Mouse (Mus musculus) liver, adult 2 months (tissue): ENCODE results near the gene Nat8f6. TPM values are rescaled to one million over a fixed set of nuclear protein-coding genes. Genes with fewer than 3 reads are reported as not detected.

Experiments
- DNase-seq: peaks from one replicate; pipeline ENCODE4 v3.0.0-alpha.2; 2011; ENCODE audit warnings: low read depth, low spot score; ENCODE audit errors: extremely low read depth
- H3K27ac ChIP-seq: fragments of 200-500 bp; replicated peaks from 2 replicates; pipeline ENCODE4 v1.5.1; 2012; ENCODE audit warnings: low read depth, mild to moderate bottlenecking, control low read depth, inconsistent platforms, low read length; ENCODE audit not compliant: insufficient read depth
- H3K27me3 ChIP-seq: fragments of 200-500 bp; 2 replicates; pipeline ENCODE4 v1.6.1; 2012; ENCODE audit warnings: mild to moderate bottlenecking, moderate library complexity, low read length, inconsistent platforms; ENCODE audit not compliant: control insufficient read depth, insufficient read depth
- H3K36me3 ChIP-seq: fragments of 200-500 bp; 2 replicates; pipeline ENCODE4 v1.6.1; 2012; ENCODE audit warnings: low read length, inconsistent platforms; ENCODE audit not compliant: control insufficient read depth, insufficient read depth
- H3K4me1 ChIP-seq: fragments of 200-500 bp; 2 replicates; pipeline ENCODE4 v1.6.1; 2011; ENCODE audit warnings: low read length; ENCODE audit not compliant: control insufficient read depth, insufficient read depth
- H3K4me3 ChIP-seq: fragments of 200-500 bp; 2 replicates; pipeline ENCODE4 v1.5.1; 2011; ENCODE audit warnings: low read depth, mild to moderate bottlenecking, control low read depth, low read length, moderate library complexity; ENCODE audit not compliant: insufficient read depth
- H3K79me2 ChIP-seq: fragments of 200-500 bp; 2 replicates; pipeline ENCODE4 v1.6.1; 2012; ENCODE audit warnings: inconsistent platforms, mild to moderate bottlenecking, low read length, moderate library complexity; ENCODE audit not compliant: control insufficient read depth, insufficient read depth
- H3K9ac ChIP-seq: fragments of 200-500 bp; 2 replicates; pipeline ENCODE4 v1.6.1; 2012; ENCODE audit warnings: low read depth, mild to moderate bottlenecking, control low read depth, inconsistent platforms, low read length
- CTCF ChIP-seq: fragments of 200-500 bp; IDR thresholded peaks from 2 replicates; pipeline ENCODE4 v1.5.1; 2011; ENCODE audit warnings: low read depth, low read length, control low read depth
- POLR2A ChIP-seq: fragments of 200-500 bp; IDR thresholded peaks from 2 replicates; pipeline ENCODE4 v1.6.1; 2011; ENCODE audit warnings: low read length, control low read depth; ENCODE audit not compliant: insufficient read depth; ENCODE audit errors: extremely low read depth
- WGBS: fragments of 180-500 bp; shearing (Covaris S2); methylation state at CpG from one replicate; pipeline ENCODE4 v1.1.7; 2018; 5-methylcytosine and 5-hydroxymethylcytosine counted together
- polyA plus RNA-seq: library from polyadenylated mRNA; depleted of rRNA; stranded (reverse); fragments of >200 nt; gene quantifications from 2 replicates; pipeline ENCODE4 v1.2.3, GENCODE M21; 2012
- total RNA-seq: library from RNA; depleted of rRNA; stranded (reverse); fragments of >200 nt; gene quantifications from 2 replicates; pipeline ENCODE4 v1.2.3, GENCODE M21; 2014

Gene Nat8f6
- total and polyA plus RNA-seq, 2 experiments, result 0.28 TPM; not detected in 1

- TF ChIP-seq POLR2A (no peak), CTCF (no peak)
- H3K27ac ChIP-seq, result 0 out of 2 replicates have a peak within 1 kb of the TSS, but pooled peaks have one; percentile 22
- no peak within 1 kb of the TSS; the same call in 1 of the 2 replicates for H3K9ac ChIP-seq
- no peaks in the 10 kb centered on the region for H3K36me3 ChIP-seq
- H3K27me3 ChIP-seq, result no peaks in the 10 kb centered on the region
- DNase-seq, result peak; percentile 84
- WGBS, result 56% methylated on average over 7 of the region's 7 CpGs
- H3K4me3 ChIP-seq, result no peak within 1 kb of the TSS; the same call in 1 of the 2 replicates
- H3K4me1 ChIP-seq, result peaks cover 4% of the 10 kb centered on the region
- H3K79me2 ChIP-seq, result no peaks in the 10 kb centered on the region
Measured at GRCm38 (mm10) chr6:85831796-85832321, 11.1 kb upstream of the Nat8f6 start, which contains the start of gene Nat8. Gene Nat8 (minus strand): TSS chr6:85832082.

GRCm38 (mm10) chr6:85829462-85829861, 8.7 kb upstream of the Nat8f6 start:
- no peaks in the 10 kb centered on the region for H3K27me3 ChIP-seq
- no peaks in the 10 kb centered on the region for H3K79me2 ChIP-seq
- 82% methylated on average over 1 of the region's 1 CpGs for WGBS
- no peak overlapping the region for H3K4me3 ChIP-seq
- H3K4me1 ChIP-seq, result peaks cover 6% of the 10 kb centered on the region
- no peak for DNase-seq
- H3K27ac ChIP-seq, result no peak overlapping the region
- H3K9ac ChIP-seq, result no peak overlapping the region
- H3K36me3 ChIP-seq, result no peaks in the 10 kb centered on the region
- no peak for TF ChIP-seq CTCF
- no peak for TF ChIP-seq POLR2A

- TF ChIP-seq CTCF, result no peak
- no peak for TF ChIP-seq POLR2A
- no peak overlapping the region for H3K27ac ChIP-seq
- DNase-seq, result no peak
- no peaks in the 10 kb centered on the region for H3K79me2 ChIP-seq
- H3K9ac ChIP-seq, result no peak overlapping the region
- no peak overlapping the region for H3K4me3 ChIP-seq
- WGBS, result 89% methylated on average over 2 of the region's 2 CpGs
- H3K27me3 ChIP-seq, result no peaks in the 10 kb centered on the region
- H3K36me3 ChIP-seq, result no peaks in the 10 kb centered on the region
- H3K4me1 ChIP-seq, result peaks cover 11% of the 10 kb centered on the region
Measured at GRCm38 (mm10) chr6:85825886-85826285, 5.1 kb upstream of the Nat8f6 start.

GRCm38 (mm10) chr6:85823382-85824090, 2.8 kb upstream of the Nat8f6 start:
- TF ChIP-seq POLR2A (no peak), CTCF (no peak)
- H3K27ac ChIP-seq, result peak overlapping the region; percentile 92
- peak; percentile 97 for DNase-seq
- no peak overlapping the region for H3K4me3 ChIP-seq
- WGBS, result 37% methylated on average over 1 of the region's 1 CpGs
- no peaks in the 10 kb centered on the region for H3K79me2 ChIP-seq
- no peaks in the 10 kb centered on the region for H3K27me3 ChIP-seq
- H3K4me1 ChIP-seq, result peaks cover 17% of the 10 kb centered on the region
- H3K9ac ChIP-seq, result no peak overlapping the region
- no peaks in the 10 kb centered on the region for H3K36me3 ChIP-seq

GRCm38 (mm10) chr6:85822286-85822685, 1.5 kb upstream of the Nat8f6 start:
- Histone ChIP-seq H3K9ac (no peak overlapping the region), H3K27me3 (no peaks in the 10 kb centered on the region), H3K79me2 (no peaks in the 10 kb centered on the region), H3K4me3 (no peak overlapping the region), H3K4me1 (peaks cover 17% of the 10 kb centered on the region), H3K36me3 (no peaks in the 10 kb centered on the region), H3K27ac (peak overlapping the region; percentile 15; the same call in 1 of the 2 replicates)
- TF ChIP-seq CTCF, result no peak
- no peak for DNase-seq
- 63% methylated on average over 4 of the region's 4 CpGs for WGBS

GRCm38 (mm10) chr6:85818338-85818737, 2.4 kb downstream of the Nat8f6 start:
- Histone ChIP-seq H3K4me1 (peaks cover 13% of the 10 kb centered on the region; the same call in 1 of the 2 replicates), H3K27me3 (no peaks in the 10 kb centered on the region), H3K79me2 (no peaks in the 10 kb centered on the region), H3K27ac (no peak overlapping the region), H3K4me3 (no peak overlapping the region), H3K9ac (no peak overlapping the region), H3K36me3 (peaks cover 2% of the 10 kb centered on the region; the same call in 1 of the 2 replicates)
- 88% methylated on average over 1 of the region's 1 CpGs for WGBS
- TF ChIP-seq CTCF (no peak), POLR2A (no peak)
- no peak for DNase-seq
